Mouse (Mus musculus): ENCODE data around the gene Rab30.

GRCm38 (mm10) chr7:92802158-92802557 is 60.8 kb downstream of the Rab30 start:
- TF ChIP-seq CTCF (IDR thresholded peaks at IDR 0.05; ENCODE audit: borderline replicate concordance, insufficient read depth, low read length) (no peak), POLR2A (IDR thresholded peaks at IDR 0.05; ENCODE audit: low read depth, low read length) (no peak)
